Mouse (Mus musculus): ENCODE measurements around the gene Trim40. TPM values are rescaled to one million over a fixed set of nuclear protein-coding genes. Genes with fewer than 3 reads are reported as not detected.
"Not testable (repeated sequence)": the region's sequence is repeated elsewhere in the genome, so short reads cannot be mapped to it uniquely, and the experiment has no call there.

Trim40 gene
- polyA plus RNA-seq, 1 experiment from 2014 or later = 0.08 TPM

GRCm38 (mm10) chr17:36912031-36912430 is 22.1 kb upstream of the Trim40 start:
- ATAC-seq (ENCODE audit: insufficient read depth, low FRiP score, low read depth) = no peak
- no peaks in the 10 kb centered on the region for H3K4me1 ChIP-seq
- H3K4me3 ChIP-seq (replicated peaks) = no peak overlapping the region
- no peaks in the 10 kb centered on the region for H3K9me3 ChIP-seq
- no peaks in the 10 kb centered on the region for H3K27me3 ChIP-seq (replicated peaks)
- WGBS = 53% methylated on average over 2 of the region's 2 CpGs
- no peak overlapping the region for H3K9ac ChIP-seq
- no peaks in the 10 kb centered on the region for H3K36me3 ChIP-seq
- no peak overlapping the region for H3K27ac ChIP-seq
- H3K4me2 ChIP-seq = no peak overlapping the region

- Histone ChIP-seq H3K4me3 (replicated peaks) (no peak overlapping the region), H3K9ac (no peak overlapping the region), H3K9me3 (no peaks in the 10 kb centered on the region), H3K27ac (no peak overlapping the region), H3K4me2 (no peak overlapping the region), H3K36me3 (no peaks in the 10 kb centered on the region), H3K27me3 (replicated peaks) (no peaks in the 10 kb centered on the region), H3K4me1 (no peaks in the 10 kb centered on the region)
- 47% methylated on average over 4 of the region's 4 CpGs for WGBS
- no peak for ATAC-seq (ENCODE audit: insufficient read depth, low FRiP score, low read depth)
Observed at GRCm38 (mm10) chr17:36909802-36910201, 19.9 kb upstream of the Trim40 start.

- Histone ChIP-seq H3K4me2 (no peak overlapping the region), H3K9ac (no peak overlapping the region), H3K4me3 (replicated peaks) (no peak overlapping the region), H3K27ac (no peak overlapping the region), H3K36me3 (no peaks in the 10 kb centered on the region), H3K9me3 (no peaks in the 10 kb centered on the region), H3K4me1 (no peaks in the 10 kb centered on the region), H3K27me3 (replicated peaks) (no peaks in the 10 kb centered on the region)
- peak; percentile 47; the same call in 1 of the 2 replicates for ATAC-seq (ENCODE audit: insufficient read depth, low FRiP score, low read depth)
- WGBS = 48% methylated on average over 1 of the region's 1 CpGs
Observed at GRCm38 (mm10) chr17:36908235-36908634, 18.3 kb upstream of the Trim40 start.

DNA sequence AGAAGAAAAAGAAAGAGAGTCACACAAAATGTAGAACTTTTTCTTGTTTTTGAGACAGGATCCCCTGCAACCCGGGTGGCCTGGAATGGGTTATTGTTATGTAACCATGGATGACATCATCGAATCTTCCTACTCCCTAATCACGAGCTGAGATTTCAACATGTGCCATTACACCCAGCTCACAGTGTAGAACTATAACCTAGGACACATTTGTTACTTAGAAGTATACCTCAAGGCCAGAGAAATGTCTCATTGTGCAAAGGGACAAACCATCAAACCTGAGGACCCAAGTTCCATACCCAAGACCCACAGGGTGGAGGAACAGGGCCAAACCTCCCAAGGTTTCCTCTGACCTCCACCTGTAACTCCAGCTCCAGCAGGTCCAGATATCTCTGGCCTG is 13.7 kb upstream of the Trim40 start:
- Histone ChIP-seq H3K36me3 (no peaks in the 10 kb centered on the region), H3K4me2 (no peak overlapping the region), H3K9me3 (no peaks in the 10 kb centered on the region), H3K4me1 (no peaks in the 10 kb centered on the region), H3K27ac (no peak overlapping the region), H3K4me3 (replicated peaks) (no peak overlapping the region), H3K27me3 (replicated peaks) (no peaks in the 10 kb centered on the region), H3K9ac (no peak overlapping the region)
- WGBS = 67% methylated on average over 3 of the region's 3 CpGs
- ATAC-seq (ENCODE audit: insufficient read depth, low FRiP score, low read depth) = no peak

- H3K36me3 ChIP-seq = no peaks in the 10 kb centered on the region
- no peaks in the 10 kb centered on the region for H3K4me1 ChIP-seq
- H3K9me3 ChIP-seq = no peaks in the 10 kb centered on the region
- ATAC-seq (ENCODE audit: insufficient read depth, low FRiP score, low read depth) = no peak
- WGBS = 24% methylated on average over 1 of the region's 1 CpGs
- no peak overlapping the region for H3K4me3 ChIP-seq (replicated peaks)
- no peak overlapping the region for H3K27ac ChIP-seq
- no peaks in the 10 kb centered on the region for H3K27me3 ChIP-seq (replicated peaks)
- H3K4me2 ChIP-seq = no peak overlapping the region
- no peak overlapping the region for H3K9ac ChIP-seq
Observed at GRCm38 (mm10) chr17:36900691-36901090, 10.8 kb upstream of the Trim40 start.

DNA sequence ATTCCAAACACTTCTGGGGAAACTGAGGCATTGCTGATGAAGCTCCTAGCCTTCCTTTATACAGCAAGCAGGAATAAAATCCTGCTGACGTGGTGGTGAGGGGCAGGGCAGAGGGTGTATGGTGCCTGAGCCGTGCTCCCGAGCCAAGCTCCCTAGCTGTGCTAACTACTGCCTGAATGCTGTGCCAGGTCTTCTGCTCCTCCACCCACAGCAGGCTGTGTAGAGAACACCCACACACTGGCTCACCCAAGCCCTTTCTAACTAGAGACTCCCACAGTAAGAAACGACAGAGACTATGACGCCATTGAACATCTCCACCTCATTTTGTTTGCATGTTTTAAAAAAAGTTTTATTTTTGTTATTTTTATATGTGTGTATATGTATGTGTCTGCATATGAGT is 10.1 kb upstream of the Trim40 start:
- ATAC-seq (ENCODE audit: insufficient read depth, low FRiP score, low read depth) = no peak
- no peaks in the 10 kb centered on the region for H3K27me3 ChIP-seq (replicated peaks)
- H3K9me3 ChIP-seq = no peaks in the 10 kb centered on the region
- H3K4me1 ChIP-seq = no peaks in the 10 kb centered on the region
- H3K4me3 ChIP-seq (replicated peaks) = no peak overlapping the region
- no peak overlapping the region for H3K27ac ChIP-seq
- 81% methylated on average over 5 of the region's 5 CpGs for WGBS
- no peak overlapping the region for H3K9ac ChIP-seq
- no peaks in the 10 kb centered on the region for H3K36me3 ChIP-seq
- no peak overlapping the region for H3K4me2 ChIP-seq

- Histone ChIP-seq H3K36me3 (no peaks in the 10 kb centered on the region), H3K4me3 (replicated peaks) (no peak overlapping the region), H3K27ac (no peak overlapping the region), H3K27me3 (replicated peaks) (no peaks in the 10 kb centered on the region), H3K9me3 (no peaks in the 10 kb centered on the region), H3K4me2 (no peak overlapping the region), H3K9ac (no peak overlapping the region), H3K4me1 (no peaks in the 10 kb centered on the region)
- WGBS = 85% methylated on average over 4 of the region's 4 CpGs
- ATAC-seq (ENCODE audit: insufficient read depth, low FRiP score, low read depth) = no peak
Observed at GRCm38 (mm10) chr17:36899376-36899775, 9.5 kb upstream of the Trim40 start.

GRCm38 (mm10) chr17:36897552-36898205 is 7.8 kb upstream of the Trim40 start, which contains the start of gene Trim31:
Trim31 (plus strand) TSS chr17:36898118.
- Histone ChIP-seq H3K9ac (no peak within 1 kb of the TSS), H3K27me3 (replicated peaks) (no peaks in the 10 kb centered on the region), H3K4me1 (no peaks in the 10 kb centered on the region), H3K4me2 (no peak within 1 kb of the TSS), H3K36me3 (no peaks in the 10 kb centered on the region), H3K27ac (peak within 1 kb of the TSS; percentile 26; the same call in 1 of the 2 replicates), H3K9me3 (no peaks in the 10 kb centered on the region), H3K4me3 (replicated peaks) (no peak within 1 kb of the TSS)
- 61% methylated on average over 6 of the region's 6 CpGs for WGBS
- peak; percentile 16; the same call in 1 of the 2 replicates for ATAC-seq (ENCODE audit: insufficient read depth, low FRiP score, low read depth)

- no peak for ATAC-seq (ENCODE audit: insufficient read depth, low FRiP score, low read depth)
- H3K9me3 ChIP-seq = no peaks in the 10 kb centered on the region
- no peaks in the 10 kb centered on the region for H3K27me3 ChIP-seq (replicated peaks)
- H3K27ac ChIP-seq = no peak overlapping the region
- no peaks in the 10 kb centered on the region for H3K36me3 ChIP-seq
- no peak overlapping the region for H3K9ac ChIP-seq
- H3K4me1 ChIP-seq = no peaks in the 10 kb centered on the region
- H3K4me2 ChIP-seq = no peak overlapping the region
- H3K4me3 ChIP-seq (replicated peaks) = no peak overlapping the region
Observed at GRCm38 (mm10) chr17:36897065-36897464, 7.1 kb upstream of the Trim40 start.

GRCm38 (mm10) chr17:36896583-36896982 is 6.7 kb upstream of the Trim40 start:
- no peak for ATAC-seq (ENCODE audit: insufficient read depth, low FRiP score, low read depth)
- 89% methylated on average over 1 of the region's 1 CpGs for WGBS
- Histone ChIP-seq H3K4me3 (replicated peaks) (no peak overlapping the region), H3K4me1 (no peaks in the 10 kb centered on the region), H3K27me3 (replicated peaks) (no peaks in the 10 kb centered on the region), H3K36me3 (no peaks in the 10 kb centered on the region), H3K9ac (no peak overlapping the region), H3K27ac (no peak overlapping the region), H3K4me2 (no peak overlapping the region), H3K9me3 (no peaks in the 10 kb centered on the region)

- no peaks in the 10 kb centered on the region for H3K4me1 ChIP-seq
- H3K9ac ChIP-seq = no peak overlapping the region
- no peaks in the 10 kb centered on the region for H3K9me3 ChIP-seq
- H3K27ac ChIP-seq = no peak overlapping the region
- H3K4me3 ChIP-seq (replicated peaks) = no peak overlapping the region
- H3K27me3 ChIP-seq (replicated peaks) = no peaks in the 10 kb centered on the region
- no peak overlapping the region for H3K4me2 ChIP-seq
- WGBS = 46% methylated on average over 5 of the region's 5 CpGs
- ATAC-seq (ENCODE audit: insufficient read depth, low FRiP score, low read depth) = no peak
- no peaks in the 10 kb centered on the region for H3K36me3 ChIP-seq
Observed at GRCm38 (mm10) chr17:36893387-36893786, 3.5 kb upstream of the Trim40 start.

- Histone ChIP-seq H3K9ac (no peak overlapping the region), H3K4me3 (replicated peaks) (no peak overlapping the region), H3K36me3 (no peaks in the 10 kb centered on the region), H3K27me3 (replicated peaks) (no peaks in the 10 kb centered on the region), H3K9me3 (no peaks in the 10 kb centered on the region), H3K27ac (no peak overlapping the region), H3K4me2 (no peak overlapping the region), H3K4me1 (no peaks in the 10 kb centered on the region)
- ATAC-seq (ENCODE audit: insufficient read depth, low FRiP score, low read depth) = no peak
- 11% methylated on average over 2 of the region's 2 CpGs for WGBS
Observed at GRCm38 (mm10) chr17:36892362-36892761, 2.4 kb upstream of the Trim40 start.

DNA sequence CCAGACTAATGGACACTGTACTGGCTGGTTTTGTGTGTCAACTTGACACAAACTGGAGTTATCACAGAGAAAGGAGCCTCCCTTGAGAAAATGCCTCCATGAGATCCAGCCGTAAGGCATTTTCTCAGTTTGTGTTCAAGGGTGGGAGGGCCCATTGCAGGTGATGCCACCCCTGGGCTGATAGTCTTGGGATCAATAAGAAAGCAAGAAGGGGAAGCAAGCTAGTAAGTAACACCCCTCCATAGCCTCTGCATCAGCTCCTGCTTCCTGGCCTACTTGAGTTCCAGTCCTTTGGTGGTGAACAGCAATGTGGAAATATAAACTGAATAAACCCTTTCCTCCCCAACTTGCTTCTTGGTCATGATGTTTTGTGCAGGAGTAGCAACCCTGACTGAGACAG is 1.6 kb upstream of the Trim40 start:
- not testable (repeated sequence) for H3K4me2 ChIP-seq; H3K4me1 ChIP-seq; H3K9ac ChIP-seq; ATAC-seq (ENCODE audit: insufficient read depth, low FRiP score, low read depth); H3K4me3 ChIP-seq (replicated peaks); H3K36me3 ChIP-seq; H3K9me3 ChIP-seq; H3K27me3 ChIP-seq (replicated peaks); H3K27ac ChIP-seq
- 85% methylated on average over 1 of the region's 1 CpGs for WGBS
